Mouse (Mus musculus): Measurements from ENCODE around the gene Tas2r143.

Gene Tas2r143

GRCm38 (mm10) chr6:42365215-42365614, 34.8 kb upstream of the Tas2r143 start:
- DNase-seq (ENCODE audit: low read depth, low spot score) = no peak

- DNase-seq (ENCODE audit: low read depth, low spot score) = no peak
Observed at GRCm38 (mm10) chr6:42369870-42370269, 30.2 kb upstream of the Tas2r143 start.

DNA sequence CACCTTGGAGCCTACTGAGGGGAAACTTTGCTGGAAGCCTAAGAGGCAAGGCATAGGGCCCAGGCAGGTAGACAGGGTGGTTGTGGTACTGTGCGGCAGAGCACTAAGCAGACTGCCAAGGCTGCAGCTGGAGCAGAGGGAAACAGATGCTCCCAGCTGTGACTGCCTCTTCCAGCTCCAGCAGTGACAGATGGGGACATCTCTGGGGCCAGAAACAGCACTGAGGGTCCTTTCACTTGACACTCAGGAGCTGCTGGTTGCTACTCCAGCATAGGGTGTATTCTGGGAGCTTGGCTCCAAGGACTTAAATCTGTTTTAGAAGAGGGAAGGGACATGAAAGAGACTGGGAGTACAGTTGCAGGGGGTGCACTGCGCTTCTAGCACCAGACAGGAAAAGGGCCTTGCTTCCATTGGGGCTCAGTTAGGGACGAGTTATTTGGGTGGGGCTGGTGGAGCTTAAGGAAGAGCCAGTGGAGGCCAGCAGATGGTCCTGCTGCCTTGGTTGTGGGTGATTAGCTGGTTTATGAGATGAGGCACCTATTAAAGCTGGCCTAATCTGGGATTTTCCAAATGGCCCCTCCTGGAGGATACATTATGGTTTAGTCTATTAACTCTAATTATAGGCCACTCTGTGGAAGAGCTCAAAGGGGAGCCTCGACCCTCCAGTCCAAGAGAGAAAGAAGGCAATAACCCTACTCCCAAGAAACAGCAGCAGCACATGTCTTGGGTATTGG, 29.2 kb upstream of the Tas2r143 start:
- no peak for DNase-seq (ENCODE audit: low read depth, low spot score)

DNA sequence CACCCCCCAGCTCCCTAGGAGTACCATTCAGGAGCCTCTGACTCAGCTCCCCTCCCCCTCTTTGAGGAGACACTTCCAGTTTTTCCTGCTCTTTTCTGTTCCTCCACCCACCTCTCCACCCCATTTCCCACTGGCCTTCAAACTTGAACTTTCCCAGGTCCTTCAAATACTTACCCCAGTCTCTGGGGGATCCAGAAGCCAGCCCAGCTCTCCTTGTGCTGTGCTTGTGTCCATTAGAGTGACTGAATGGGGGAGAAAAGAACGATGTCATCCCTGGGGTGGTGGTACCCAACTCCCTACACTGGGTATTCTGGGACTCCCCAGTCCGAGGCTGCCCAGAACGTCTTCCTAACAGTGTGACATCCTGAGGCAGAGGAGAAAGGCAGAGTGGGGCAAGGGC, 28.0 kb upstream of the Tas2r143 start:
- DNase-seq (ENCODE audit: low read depth, low spot score) = no peak

- DNase-seq (ENCODE audit: low read depth, low spot score) = no peak
Observed at GRCm38 (mm10) chr6:42372421-42372815, 27.6 kb upstream of the Tas2r143 start.

DNA sequence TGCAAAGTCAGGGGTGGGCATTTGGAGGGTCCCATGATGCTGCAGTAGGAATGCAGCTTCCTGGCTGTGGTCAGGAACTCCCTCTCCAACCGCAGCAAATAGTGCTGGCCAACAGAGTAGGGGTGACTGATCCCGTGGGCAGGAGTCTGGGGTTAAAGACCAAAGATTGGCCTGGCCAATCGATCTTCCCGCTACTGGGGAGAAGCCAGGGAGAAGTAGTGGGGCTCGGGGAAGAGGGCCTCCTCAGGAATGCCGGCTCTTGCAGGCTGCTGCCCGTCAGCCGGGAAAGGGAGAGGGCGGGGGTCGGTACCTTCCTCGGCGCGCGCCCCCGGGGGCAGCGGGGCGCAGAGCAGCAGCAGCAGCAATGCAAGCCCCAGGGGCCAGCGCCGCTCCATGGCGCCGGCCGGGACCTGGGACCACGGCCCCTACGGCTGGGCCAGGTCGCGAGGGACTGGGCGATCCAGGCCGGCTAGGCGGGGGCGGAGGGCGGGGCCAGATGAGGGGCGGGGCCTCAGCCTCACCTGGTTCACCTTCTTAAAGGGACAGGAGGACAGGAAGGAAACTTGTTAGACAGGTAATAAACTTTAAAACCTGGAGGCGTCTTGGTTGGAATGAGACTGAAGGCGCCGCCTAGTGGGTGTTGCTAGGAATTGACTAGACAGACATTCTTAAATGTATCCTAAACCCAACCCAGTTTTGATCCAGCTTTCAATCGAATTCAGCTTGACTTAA, 27.1 kb upstream of the Tas2r143 start, which contains the start of gene Epha1:
Gene Epha1 (minus strand): TSS at position 453 of the 732 bp plus-strand sequence.
- DNase-seq (ENCODE audit: low read depth, low spot score) = no peak

GRCm38 (mm10) chr6:42373669-42374430, 26.2 kb upstream of the Tas2r143 start:
- DNase-seq (ENCODE audit: low read depth, low spot score) = no peak

GRCm38 (mm10) chr6:42374701-42375100, 25.3 kb upstream of the Tas2r143 start:
- DNase-seq (ENCODE audit: low read depth, low spot score) = peak; percentile 80

DNA sequence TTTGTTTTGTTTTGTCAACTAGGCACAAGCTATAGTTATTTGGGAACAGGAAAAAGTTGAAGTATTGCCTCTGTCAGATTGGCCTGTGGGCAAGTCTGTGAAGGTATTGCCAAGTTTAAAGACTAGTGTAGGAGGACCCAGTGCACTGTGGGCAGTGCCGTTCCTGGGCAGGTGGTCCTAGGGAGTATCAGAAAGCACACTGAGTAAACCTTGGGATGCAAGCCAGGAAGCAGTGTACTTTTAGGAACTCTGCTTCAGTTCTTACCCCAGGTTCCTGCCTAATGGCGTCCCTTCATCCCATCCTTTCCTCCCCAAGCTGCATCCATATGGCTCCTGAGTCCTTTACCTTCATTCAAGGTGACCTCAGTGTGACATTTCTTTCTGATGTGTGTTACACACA, 24.9 kb upstream of the Tas2r143 start:
- no peak for DNase-seq (ENCODE audit: low read depth, low spot score)

GRCm38 (mm10) chr6:42376016-42376415, 24.0 kb upstream of the Tas2r143 start:
- no peak for DNase-seq (ENCODE audit: low read depth, low spot score)

GRCm38 (mm10) chr6:42376504-42377019, 23.5 kb upstream of the Tas2r143 start:
- DNase-seq (ENCODE audit: low read depth, low spot score) = no peak

DNA sequence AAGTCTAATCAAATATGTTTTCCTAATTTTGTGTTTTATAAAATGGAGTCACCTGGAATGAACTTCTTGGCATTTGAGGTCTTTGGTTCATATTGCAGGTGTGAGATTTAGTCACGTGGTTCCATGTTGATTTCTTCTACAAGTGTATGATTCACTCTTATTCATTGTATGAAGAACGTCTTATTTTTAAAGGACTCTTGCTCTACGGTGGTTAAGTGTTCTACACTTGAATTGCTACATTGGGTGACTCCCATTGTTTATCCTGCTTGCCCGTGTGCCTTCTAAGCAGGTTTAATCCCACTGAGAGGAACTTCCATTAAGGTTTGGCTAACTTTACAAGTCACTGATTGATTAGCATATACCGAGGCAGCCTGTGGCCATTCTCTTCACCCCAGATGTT, 22.8 kb upstream of the Tas2r143 start:
- no peak for DNase-seq (ENCODE audit: low read depth, low spot score)

DNA sequence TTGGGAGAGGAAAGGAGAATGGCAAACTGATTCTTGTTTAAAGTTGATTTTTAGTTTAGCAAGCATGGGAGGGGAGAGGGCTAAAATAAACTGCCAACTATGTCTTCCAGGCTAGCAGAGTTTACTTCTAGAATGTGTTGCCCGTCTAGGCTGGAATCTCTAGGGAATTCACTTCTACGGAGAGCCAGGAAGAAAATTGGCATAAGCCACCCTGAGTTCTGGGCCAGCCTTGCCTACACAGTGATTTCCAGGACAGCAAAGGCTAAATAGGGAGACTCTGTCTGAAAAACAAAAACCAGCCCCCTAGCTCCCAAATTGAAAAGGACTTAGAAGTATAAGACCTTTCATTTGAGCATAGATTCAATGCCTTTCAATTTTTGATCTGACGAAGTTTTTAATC, 20.5 kb upstream of the Tas2r143 start:
- no peak for DNase-seq (ENCODE audit: low read depth, low spot score)

- DNase-seq (ENCODE audit: low read depth, low spot score) = no peak
Observed at GRCm38 (mm10) chr6:42380416-42381144, 19.5 kb upstream of the Tas2r143 start.

GRCm38 (mm10) chr6:42381221-42381620, 18.8 kb upstream of the Tas2r143 start:
- no peak for DNase-seq (ENCODE audit: low read depth, low spot score)

GRCm38 (mm10) chr6:42381916-42382381, 18.1 kb upstream of the Tas2r143 start:
- no peak for DNase-seq (ENCODE audit: low read depth, low spot score)

DNA sequence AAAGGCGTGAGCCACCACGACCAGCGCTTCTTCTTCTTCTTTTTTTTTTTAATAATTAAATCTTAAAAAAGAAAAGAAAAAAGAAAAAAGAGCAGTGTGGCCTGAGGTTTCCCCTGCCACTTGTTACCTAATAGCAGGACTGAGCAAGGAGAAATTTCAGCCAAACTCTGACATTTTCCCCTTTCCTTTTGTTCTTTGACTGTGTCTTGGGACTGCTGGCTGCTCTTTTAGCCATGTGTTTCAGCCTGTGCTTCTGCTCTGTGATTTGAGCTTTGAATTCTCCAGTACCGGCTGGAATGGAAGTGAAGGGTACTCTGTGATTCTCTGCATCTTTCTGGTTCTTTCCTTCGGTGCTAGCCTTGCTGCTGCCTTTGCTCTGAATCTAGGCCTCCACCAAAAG, 16.7 kb upstream of the Tas2r143 start:
- DNase-seq (ENCODE audit: low read depth, low spot score) = peak; percentile 50

DNA sequence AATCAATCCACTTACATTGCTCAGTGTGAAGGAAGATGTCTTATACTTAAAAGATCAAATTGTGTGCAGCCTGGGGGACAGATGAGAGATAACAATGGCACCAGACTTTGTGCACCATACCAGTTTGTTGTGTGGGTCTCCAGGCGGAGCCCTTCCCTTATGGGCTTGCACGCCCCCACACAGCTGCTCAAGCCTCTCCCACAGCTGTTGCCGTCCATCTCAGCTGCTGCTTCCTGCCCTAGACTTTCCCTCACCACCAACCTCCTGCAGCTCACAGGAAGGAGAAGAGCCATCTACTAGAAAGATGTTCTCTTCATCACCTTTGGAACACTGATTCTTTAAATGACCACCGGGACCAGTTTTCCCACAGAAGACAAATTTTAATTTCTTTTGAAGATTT, 14.4 kb upstream of the Tas2r143 start:
- no peak for DNase-seq (ENCODE audit: low read depth, low spot score)

GRCm38 (mm10) chr6:42391796-42392330, 8.2 kb upstream of the Tas2r143 start:
- DNase-seq (ENCODE audit: low read depth, low spot score) = no peak

GRCm38 (mm10) chr6:42395960-42396809, 3.9 kb upstream of the Tas2r143 start:
- DNase-seq (ENCODE audit: low read depth, low spot score) = peak; percentile 94

Measured in skeletal muscle tissue, adult 2 months (tissue).